Mouse (Mus musculus) adipocyte (in vitro differentiated cells): ENCODE data around the gene Kif3b.
A peak's percentile ranks its signal among the peaks of the same experiment; 100 is the strongest.

ENCODE experiments used
- DNase-seq: peaks from one replicate; pipeline ENCODE4 v3.0.0-alpha.2; 2016; ENCODE audit warnings: low spot score

Kif3b gene

GRCm38 (mm10) chr2:153298460-153298859, 7.2 kb downstream of the Kif3b start:
- no peak for DNase-seq

GRCm38 (mm10) chr2:153298863-153299262, 7.7 kb downstream of the Kif3b start:
- DNase-seq, result peak; percentile 9

GRCm38 (mm10) chr2:153301123-153301522, 9.9 kb downstream of the Kif3b start:
- DNase-seq, result no peak

- DNase-seq, result no peak
Measured at GRCm38 (mm10) chr2:153305240-153305639, 14.0 kb downstream of the Kif3b start.

GRCm38 (mm10) chr2:153308586-153308985, 17.4 kb downstream of the Kif3b start:
- no peak for DNase-seq

- no peak for DNase-seq
Measured at GRCm38 (mm10) chr2:153309106-153309505, 17.9 kb downstream of the Kif3b start.

GRCm38 (mm10) chr2:153310228-153310627, 19.0 kb downstream of the Kif3b start:
- DNase-seq, result peak; percentile 16

GRCm38 (mm10) chr2:153312884-153313283, 21.7 kb downstream of the Kif3b start:
- no peak for DNase-seq

GRCm38 (mm10) chr2:153318408-153318807, 27.2 kb downstream of the Kif3b start:
- no peak for DNase-seq

GRCm38 (mm10) chr2:153319036-153319643, 27.9 kb downstream of the Kif3b start:
- no peak for DNase-seq

- no peak for DNase-seq
Measured at GRCm38 (mm10) chr2:153325706-153326376, 34.6 kb downstream of the Kif3b start.

- no peak for DNase-seq
Measured at GRCm38 (mm10) chr2:153332271-153332670, 41.1 kb downstream of the Kif3b start.

- no peak for DNase-seq
Measured at GRCm38 (mm10) chr2:153332981-153333380, 41.8 kb downstream of the Kif3b start.

- peak; percentile 55 for DNase-seq
Measured at GRCm38 (mm10) chr2:153333822-153334232, 42.6 kb downstream of the Kif3b start.

GRCm38 (mm10) chr2:153334281-153334680, 43.1 kb downstream of the Kif3b start:
- DNase-seq, result no peak

- no peak for DNase-seq
Measured at GRCm38 (mm10) chr2:153336117-153336516, 44.9 kb downstream of the Kif3b start.

- DNase-seq, result peak; percentile 41
Measured at GRCm38 (mm10) chr2:153338361-153339350, 47.4 kb downstream of the Kif3b start.

GRCm38 (mm10) chr2:153342166-153342565, 51.0 kb downstream of the Kif3b start:
- no peak for DNase-seq

- DNase-seq, result no peak
Measured at GRCm38 (mm10) chr2:153342602-153343001, 51.4 kb downstream of the Kif3b start.

GRCm38 (mm10) chr2:153343191-153343590, 52.0 kb downstream of the Kif3b start:
- DNase-seq, result no peak

GRCm38 (mm10) chr2:153345071-153345453, 53.8 kb downstream of the Kif3b start:
- DNase-seq, result no peak

- peak; percentile 99 for DNase-seq
Measured at GRCm38 (mm10) chr2:153345454-153346220, 54.4 kb downstream of the Kif3b start, which contains the start of gene Asxl1. TSS of gene Asxl1 (plus strand) at chr2:153345829.
